Mouse (Mus musculus) megakaryocyte, embryonic 14.5 days (primary cell): ENCODE results near the gene Car10.

Experiments
- FLI1 ChIP-seq: IDR thresholded peaks from 2 replicates; pipeline ENCODE4 v1.6.1; 2012; ENCODE audit warnings: low read length, inconsistent platforms, mixed read lengths
- GATA1 ChIP-seq: IDR thresholded peaks from 3 replicates; pipeline ENCODE4 v1.6.1; 2012; ENCODE audit warnings: mixed read lengths, low read length, inconsistent platforms, borderline replicate concordance

DNA sequence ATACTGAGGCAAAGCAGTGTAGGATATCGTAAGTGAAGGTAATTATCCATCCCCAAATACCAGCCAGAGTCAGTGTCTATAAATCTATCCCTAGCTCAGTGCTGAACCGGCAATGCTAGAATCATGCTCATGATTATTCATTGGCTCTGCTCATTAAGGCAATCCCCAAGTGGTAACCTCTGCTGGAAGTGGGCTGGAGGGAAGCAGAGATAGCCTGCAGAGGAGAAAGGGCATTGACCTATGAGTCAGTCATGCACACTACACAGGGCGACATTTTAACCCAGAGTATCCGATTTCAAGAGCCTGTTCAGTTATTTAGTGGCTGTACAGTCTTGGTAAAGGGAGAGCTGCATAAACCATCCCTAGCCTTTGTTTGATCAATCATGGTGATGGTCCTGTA lies 402.6 kb downstream of the Car10 start:
- no peak for TF ChIP-seq GATA1
- TF ChIP-seq FLI1 = no peak
